Mouse (Mus musculus) kidney, embryonic 16.5 days (tissue): ENCODE results near the gene Alox12. TPM values are rescaled to one million over a fixed set of nuclear protein-coding genes. Genes with fewer than 3 reads are reported as not detected.

ENCODE experiments used
- ATAC-seq: fragments of 200-750 bp; cut with Nextera tagmentation; 2 replicates; pipeline ENCODE4 v1.8.0; 2017; ENCODE audit warnings: moderate TSS enrichment; ENCODE audit not compliant: low FRiP score, low TSS enrichment
- H3K27ac ChIP-seq: fragments of 300-500 bp; sonication (generic); 2 replicates; pipeline ENCODE4 v1.5.1; 2014; ENCODE audit warnings: low read length
- H3K27me3 ChIP-seq: fragments of 300-500 bp; sonication (generic); 2 replicates; pipeline ENCODE4 v1.6.1; 2014; ENCODE audit warnings: low read length, control low read depth, mixed read lengths; ENCODE audit not compliant: insufficient read depth
- H3K36me3 ChIP-seq: fragments of 300-500 bp; sonication (generic); 2 replicates; pipeline ENCODE4 v1.6.1; 2014; ENCODE audit warnings: low read length, control low read depth, mixed read lengths; ENCODE audit not compliant: insufficient read depth
- H3K4me1 ChIP-seq: fragments of 300-500 bp; sonication (generic); 2 replicates; pipeline ENCODE4 v1.6.1; 2014; ENCODE audit warnings: low read length, control low read depth, mixed read lengths; ENCODE audit not compliant: insufficient read depth
- H3K4me2 ChIP-seq: fragments of 300-500 bp; sonication (generic); replicated peaks from 2 replicates; pipeline ENCODE4 v1.6.1; 2014; ENCODE audit warnings: low read depth, low read length
- H3K4me3 ChIP-seq: fragments of 300-500 bp; sonication (generic); 2 replicates; pipeline ENCODE4 v1.5.1; 2014; ENCODE audit warnings: mild to moderate bottlenecking, low read length
- H3K9ac ChIP-seq: fragments of 300-500 bp; sonication (generic); replicated peaks from 2 replicates; pipeline ENCODE4 v1.6.1; 2014; ENCODE audit warnings: low read length
- H3K9me3 ChIP-seq: fragments of 300-500 bp; sonication (generic); 2 replicates; pipeline ENCODE4 v1.6.1; 2016; ENCODE audit warnings: low read length, control low read depth
- WGBS: fragments of 180-500 bp; shearing (Covaris S2); extraction: QIAGEN DNeasy Blood & Tissue Kit; methylation state at CpG from one replicate; pipeline ENCODE4 v1.1.7; 2014; 5-methylcytosine and 5-hydroxymethylcytosine counted together
- polyA plus RNA-seq: library from polyadenylated mRNA; unstranded; fragments of >200 nt; fragmentation: Nextera tagmentation; extraction: Ambion mirVana; gene quantifications from 2 replicates; pipeline ENCODE4 v1.2.1, GENCODE M21; 2015

Gene Alox12
- polyA plus RNA-seq, 1 experiment from 2014 or later = 6.9 TPM

DNA sequence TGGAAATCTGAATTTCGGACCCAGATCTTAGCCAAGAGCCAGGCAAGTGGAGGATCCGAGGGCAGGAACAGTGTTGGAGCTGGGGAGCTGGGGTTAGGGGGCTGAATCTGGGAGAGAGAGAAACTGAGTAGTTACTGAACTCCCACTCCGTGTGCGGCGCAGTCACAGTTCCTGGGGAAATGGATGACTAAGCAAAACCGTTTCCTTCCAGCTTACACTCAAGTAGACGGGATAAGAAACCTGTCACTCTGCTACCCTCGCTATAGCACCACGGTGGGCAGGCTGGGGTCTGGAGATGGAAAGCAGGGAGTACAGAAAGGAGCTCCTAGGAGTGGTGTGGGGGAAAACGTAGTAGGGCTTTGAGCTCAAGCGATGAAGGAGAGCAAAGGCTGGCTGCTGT is 5.0 kb downstream of the Alox12 start:
- peaks cover under 1% of the 10 kb centered on the region; the same call in 1 of the 2 replicates for H3K4me1 ChIP-seq
- no peak overlapping the region for H3K4me2 ChIP-seq
- H3K36me3 ChIP-seq = no peaks in the 10 kb centered on the region
- no peak overlapping the region for H3K4me3 ChIP-seq
- H3K27ac ChIP-seq = no peak overlapping the region
- no peaks in the 10 kb centered on the region for H3K9me3 ChIP-seq
- 66% methylated on average over 11 of the region's 11 CpGs for whole genome bisulfite sequencing
- H3K9ac ChIP-seq = no peak overlapping the region
- ATAC-seq = no peak
- peaks cover 42% of the 10 kb centered on the region for H3K27me3 ChIP-seq

DNA sequence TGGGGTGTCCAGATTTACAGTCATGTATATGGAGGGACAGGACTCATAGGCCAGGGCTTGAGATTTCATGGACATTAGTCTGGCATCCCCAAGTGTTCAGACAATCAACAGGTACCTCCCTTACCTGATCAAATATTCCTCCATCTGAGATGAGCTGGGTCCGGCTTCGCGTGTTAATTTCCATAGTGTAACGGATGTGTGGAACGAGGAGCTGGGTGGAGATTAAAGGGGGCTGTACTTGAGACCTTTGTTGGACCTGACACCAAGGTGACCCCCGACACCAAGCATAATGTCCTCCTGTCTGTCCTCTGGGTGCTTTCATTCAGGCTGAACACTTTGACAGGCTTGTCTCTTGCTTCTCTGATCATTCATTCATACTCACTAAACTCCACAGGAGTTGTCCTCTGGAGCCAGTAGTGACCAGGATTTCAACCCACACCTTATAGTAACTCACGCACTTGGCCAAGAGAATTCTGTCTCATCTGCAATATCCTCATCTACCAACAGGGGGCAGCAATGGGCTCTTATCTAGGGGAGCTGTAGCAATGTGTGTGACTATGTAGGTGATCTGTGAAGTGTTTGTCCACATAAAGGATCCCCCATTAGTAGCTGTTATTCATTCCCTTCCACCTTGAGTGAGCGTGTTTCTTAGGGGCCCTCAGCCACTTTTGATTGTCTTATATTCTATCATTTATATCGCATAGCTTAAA is 7.9 kb downstream of the Alox12 start:
- no peak for ATAC-seq
- 52% methylated on average over 9 of the region's 9 CpGs for WGBS
- H3K4me3 ChIP-seq = no peak overlapping the region

DNA sequence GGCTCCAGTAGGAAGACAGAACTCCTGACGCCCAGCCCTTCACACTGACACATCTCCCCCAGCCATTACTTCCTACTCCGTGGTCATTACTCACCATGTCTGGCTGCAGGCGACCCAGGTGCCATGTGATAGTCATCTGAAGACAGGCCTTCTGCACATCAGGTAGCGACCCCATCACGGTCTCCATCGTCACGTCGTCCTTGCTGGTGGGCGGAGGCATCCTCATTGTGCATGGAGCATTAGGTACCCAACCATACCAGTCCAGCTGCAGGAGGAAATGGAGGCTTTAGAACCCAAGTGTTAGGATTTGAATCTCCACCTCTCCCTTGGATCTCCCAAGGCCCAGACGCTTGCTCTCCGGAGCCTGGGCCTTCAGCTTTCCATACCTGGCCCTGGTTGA is 12.6 kb downstream of the Alox12 start:
- no peak for ATAC-seq
- 69% methylated on average over 11 of the region's 11 CpGs for WGBS
- no peaks in the 10 kb centered on the region for H3K9me3 ChIP-seq
- no peak overlapping the region for H3K4me2 ChIP-seq
- peaks cover 14% of the 10 kb centered on the region; the same call in 1 of the 2 replicates for H3K4me1 ChIP-seq
- no peak overlapping the region for H3K4me3 ChIP-seq
- no peak overlapping the region for H3K27ac ChIP-seq
- H3K36me3 ChIP-seq = no peaks in the 10 kb centered on the region
- H3K27me3 ChIP-seq = peaks cover 4% of the 10 kb centered on the region; the same call in 1 of the 2 replicates
- H3K9ac ChIP-seq = no peak overlapping the region

More for the DNA sequence above, 7.9 kb downstream of the Alox12 start:
- no peaks in the 10 kb centered on the region for H3K36me3 ChIP-seq
- no peaks in the 10 kb centered on the region for H3K9me3 ChIP-seq
- H3K4me2 ChIP-seq = no peak overlapping the region
- H3K9ac ChIP-seq = no peak overlapping the region
- no peak overlapping the region for H3K27ac ChIP-seq
- H3K4me1 ChIP-seq = no peaks in the 10 kb centered on the region
- peaks cover 16% of the 10 kb centered on the region for H3K27me3 ChIP-seq

DNA sequence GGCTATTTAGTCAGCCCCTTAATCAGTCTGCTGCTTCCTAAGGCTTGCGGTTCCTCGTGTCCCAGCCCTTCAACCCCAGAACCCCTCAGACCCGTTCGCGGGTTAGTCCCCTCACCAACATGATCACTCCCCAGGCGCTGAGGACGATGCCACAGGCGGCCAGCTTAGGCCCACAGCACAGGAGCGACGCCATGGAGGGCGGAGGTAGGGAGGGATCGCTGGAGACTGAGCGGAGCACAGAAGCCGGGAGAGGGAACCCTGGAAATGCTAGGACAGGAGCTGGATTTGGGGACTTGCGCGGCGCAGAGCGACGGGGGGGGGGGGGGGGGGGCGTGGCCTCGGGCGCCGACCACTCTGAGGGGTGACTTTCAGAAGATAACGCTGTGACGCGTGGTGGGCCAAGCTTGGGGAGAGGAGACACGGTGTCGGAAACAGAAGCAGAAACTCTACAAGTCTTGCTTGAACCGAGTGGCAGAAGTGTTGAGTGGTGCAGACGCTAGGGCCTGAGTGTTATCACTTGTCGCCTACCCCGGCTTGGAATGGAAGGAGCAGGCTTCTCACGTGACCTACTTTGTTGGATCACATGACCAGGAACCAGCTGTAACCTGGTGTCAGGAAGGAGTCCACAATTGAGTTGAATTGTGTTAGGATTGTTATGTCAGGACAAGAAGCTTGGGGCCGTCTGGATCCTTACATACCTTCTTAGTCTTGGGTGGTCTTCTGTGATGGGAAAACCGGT is 15.4 kb downstream of the Alox12 start, which contains the start of the genes Gm21988 and Rnasek:
Gene Gm21988, minus strand, starts transcription at position 290 of the 739 bp plus-strand sequence.
Gene Rnasek, minus strand, starts transcription at position 302 of the 739 bp plus-strand sequence.
- ATAC-seq = peak; percentile 25
- H3K4me1 ChIP-seq = peaks cover 29% of the 10 kb centered on the region
- peaks cover 8% of the 10 kb centered on the region; the same call in 1 of the 2 replicates for H3K36me3 ChIP-seq
- under 1% methylated on average over 34 of the region's 35 CpGs for WGBS
- H3K9ac ChIP-seq = peak within 1 kb of the TSS; percentile 96
- H3K4me2 ChIP-seq = peak within 1 kb of the TSS; percentile 96
- H3K4me3 ChIP-seq = peak within 1 kb of the TSS; percentile 99
- no peaks in the 10 kb centered on the region for H3K9me3 ChIP-seq
- H3K27me3 ChIP-seq = no peaks in the 10 kb centered on the region
- peak within 1 kb of the TSS; percentile 93 for H3K27ac ChIP-seq

DNA sequence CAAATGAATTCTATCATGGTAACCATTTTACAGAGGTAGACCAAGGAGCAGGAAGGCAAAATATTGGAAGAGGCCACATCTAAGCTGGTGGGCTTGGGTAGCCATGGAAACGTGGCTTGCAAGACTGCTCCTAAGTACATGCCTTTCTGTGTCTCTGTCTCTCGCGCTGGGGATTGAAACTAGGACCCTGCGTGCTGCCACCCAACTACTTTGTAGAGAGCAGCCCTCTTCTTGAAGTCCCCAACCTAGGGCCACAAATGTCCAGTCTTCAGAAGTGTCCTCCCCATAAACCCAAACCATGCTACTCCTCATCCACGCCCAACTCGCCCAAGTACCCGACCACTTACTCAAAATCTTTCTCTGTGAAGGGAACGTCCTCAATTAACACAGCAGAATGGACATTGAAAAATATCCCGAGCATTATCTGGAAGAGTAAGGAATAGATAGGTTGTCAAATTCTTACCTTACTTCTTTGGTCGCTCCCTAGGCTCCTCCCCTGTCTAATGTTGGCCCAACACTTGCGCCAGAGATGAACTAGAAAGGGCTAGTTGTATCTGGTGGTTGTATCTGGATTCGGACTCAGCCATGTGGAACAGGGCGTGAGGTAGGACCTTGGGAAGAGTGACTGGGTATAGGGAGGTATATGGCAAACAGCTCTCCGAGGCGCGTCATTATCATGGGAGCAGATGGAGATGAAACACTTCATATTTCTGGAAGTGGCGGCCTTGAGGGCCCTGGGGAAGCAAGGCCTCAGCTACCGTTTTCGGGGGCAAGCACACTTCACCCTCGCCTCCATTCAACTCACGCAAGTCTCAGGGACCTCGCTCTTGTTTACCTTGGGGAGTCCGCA is 16.3 kb downstream of the Alox12 start:
- no peaks in the 10 kb centered on the region for H3K27me3 ChIP-seq
- WGBS = 12% methylated on average over 23 of the region's 23 CpGs
- H3K9me3 ChIP-seq = no peaks in the 10 kb centered on the region
- H3K4me3 ChIP-seq = peak overlapping the region; percentile 99
- H3K27ac ChIP-seq = peak overlapping the region; percentile 93
- peak overlapping the region; percentile 96 for H3K4me2 ChIP-seq
- no peak for ATAC-seq
- H3K36me3 ChIP-seq = peaks cover 11% of the 10 kb centered on the region; the same call in 1 of the 2 replicates
- H3K9ac ChIP-seq = peak overlapping the region; percentile 96
- peaks cover 34% of the 10 kb centered on the region for H3K4me1 ChIP-seq

DNA sequence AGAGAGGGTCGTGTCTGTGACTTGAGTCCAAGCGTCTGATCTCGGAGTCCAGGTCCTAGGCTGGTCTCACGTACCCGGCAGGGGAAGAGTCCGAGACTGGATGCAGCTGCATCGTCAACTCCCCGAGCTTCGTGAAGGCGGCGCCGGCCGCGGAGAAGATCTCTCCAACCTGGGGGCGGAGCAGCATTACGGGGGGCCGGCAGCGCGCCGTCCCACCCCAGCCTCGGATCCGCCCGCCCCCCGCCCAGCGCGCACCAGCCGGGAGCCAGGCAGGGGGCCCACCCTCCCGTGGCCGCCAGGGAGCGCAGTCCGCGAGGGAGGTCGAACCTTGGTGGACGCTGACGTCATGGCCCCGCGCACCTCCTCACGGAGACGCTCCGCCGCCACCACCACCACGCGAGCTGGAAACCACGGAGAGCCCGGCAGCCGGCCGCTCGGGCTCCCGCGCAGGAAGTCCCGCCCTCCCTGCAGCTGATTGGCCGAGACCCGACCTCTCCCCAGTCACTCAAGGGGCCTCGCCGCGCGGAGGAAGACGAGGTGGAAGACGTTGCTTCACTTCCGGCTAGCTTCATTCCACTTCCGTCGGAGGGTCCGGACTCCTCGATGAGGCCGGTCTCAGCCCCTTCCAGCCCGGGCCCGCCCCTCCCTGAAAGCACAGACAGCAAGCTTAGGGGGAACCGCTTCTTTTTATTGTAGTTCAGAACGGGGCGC is 17.5 kb downstream of the Alox12 start, which contains the start of gene 0610010K14Rik:
Gene 0610010K14Rik, minus strand, starts transcription at position 458 of the 711 bp plus-strand sequence.
- Histone ChIP-seq H3K36me3 (peaks cover 11% of the 10 kb centered on the region; the same call in 1 of the 2 replicates), H3K4me3 (peak within 1 kb of the TSS; percentile 99), H3K4me2 (peak within 1 kb of the TSS; percentile 96), H3K27me3 (no peaks in the 10 kb centered on the region), H3K9me3 (no peaks in the 10 kb centered on the region), H3K4me1 (peaks cover 45% of the 10 kb centered on the region), H3K9ac (peak within 1 kb of the TSS; percentile 96), H3K27ac (peak within 1 kb of the TSS; percentile 93)
- peak; percentile 95 for ATAC-seq
- WGBS = under 1% methylated on average over 49 of the region's 70 CpGs

DNA sequence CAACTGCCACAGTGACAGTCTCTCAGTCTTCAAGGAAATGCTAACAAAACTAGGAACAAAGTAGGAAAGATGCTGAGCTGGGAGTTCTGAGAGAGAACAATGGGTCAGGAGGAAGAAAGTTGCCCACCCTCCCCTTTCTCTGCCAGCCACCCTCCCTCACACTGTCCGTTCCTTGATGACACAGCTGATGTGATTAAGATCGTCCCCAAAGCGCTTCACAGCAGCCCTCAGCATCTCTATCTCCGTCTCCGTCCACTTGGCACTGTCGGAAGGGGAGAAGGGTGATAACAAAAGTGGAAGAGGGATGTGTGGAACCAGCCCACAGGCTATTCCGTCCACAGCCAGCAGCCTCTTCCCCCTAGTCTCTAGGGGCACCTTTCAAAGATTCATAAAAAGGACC is 18.4 kb downstream of the Alox12 start:
- no peak for ATAC-seq
- WGBS = 36% methylated on average over 7 of the region's 7 CpGs

DNA sequence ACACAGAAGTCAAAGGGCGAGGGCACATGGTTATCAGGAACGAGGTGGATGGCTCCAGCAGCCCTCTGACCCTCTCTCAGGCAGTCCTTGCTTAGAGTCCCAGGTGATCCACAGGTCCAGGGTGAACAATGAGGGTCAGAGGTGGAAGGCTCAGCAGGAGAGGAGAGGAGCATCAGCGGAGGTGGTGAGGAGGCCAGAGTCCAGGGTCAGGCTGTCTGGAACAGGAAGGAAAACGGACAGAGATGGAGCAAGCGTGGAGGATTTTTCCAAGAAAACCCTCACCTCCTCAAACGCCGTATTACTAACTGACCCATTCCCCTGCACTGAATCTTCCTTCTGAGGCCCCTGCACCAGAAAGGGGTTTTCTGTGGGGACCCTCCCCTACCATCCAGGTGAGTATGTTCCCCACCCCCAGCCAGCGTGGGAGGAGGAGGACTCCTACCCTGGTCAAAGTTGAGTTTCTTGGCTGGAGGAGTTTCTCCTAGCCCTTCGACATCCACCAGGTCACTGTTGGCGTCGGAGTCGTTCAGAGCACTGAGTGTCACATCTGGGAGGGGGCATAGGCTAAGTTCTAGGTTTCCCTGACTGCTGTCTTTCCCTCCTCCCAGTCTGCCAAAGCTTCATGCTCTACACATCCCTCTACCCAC is 19.8 kb downstream of the Alox12 start:
- no peak overlapping the region for H3K27ac ChIP-seq
- no peaks in the 10 kb centered on the region for H3K27me3 ChIP-seq
- no peak overlapping the region for H3K4me3 ChIP-seq
- no peaks in the 10 kb centered on the region for H3K9me3 ChIP-seq
- peaks cover 11% of the 10 kb centered on the region; the same call in 1 of the 2 replicates for H3K36me3 ChIP-seq
- H3K4me2 ChIP-seq = no peak overlapping the region
- ATAC-seq = no peak
- H3K4me1 ChIP-seq = peaks cover 50% of the 10 kb centered on the region
- WGBS = 86% methylated on average over 12 of the region's 12 CpGs
- H3K9ac ChIP-seq = no peak overlapping the region

More for the DNA sequence above, 18.4 kb downstream of the Alox12 start:
- Histone ChIP-seq H3K9me3 (no peaks in the 10 kb centered on the region), H3K9ac (peak overlapping the region; percentile 96), H3K27ac (peak overlapping the region; percentile 93), H3K36me3 (peaks cover 11% of the 10 kb centered on the region; the same call in 1 of the 2 replicates), H3K4me1 (peaks cover 52% of the 10 kb centered on the region), H3K4me2 (peak overlapping the region; percentile 96), H3K4me3 (peak overlapping the region; percentile 99), H3K27me3 (no peaks in the 10 kb centered on the region)
